Mouse (Mus musculus) bone marrow macrophage, adult 2 months (primary cell): ENCODE results near the gene Zfp335.

ENCODE experiments used
- CTCF ChIP-seq: IDR thresholded peaks from 2 replicates; pipeline ENCODE4 v1.5.1; 2012; ENCODE audit warnings: low read depth, mild to moderate bottlenecking, low read length, moderate library complexity
- POLR2A ChIP-seq: IDR thresholded peaks from 2 replicates; pipeline ENCODE4 v1.6.1; 2012; ENCODE audit warnings: mild to moderate bottlenecking, low read depth, low read length, borderline replicate concordance

GRCm38 (mm10) chr2:164909100-164909499 lies 2.5 kb downstream of the Zfp335 start:
- TF ChIP-seq CTCF (no peak), POLR2A (no peak)
